9 mouse cellular contexts compared by ENCODE assay signal in genomic region chr6:82917778-82918129, GRCm38 (mm10). TPM values are rescaled to one million over a fixed set of nuclear protein-coding genes. Genes with fewer than 3 reads are reported as not detected.
DNase-seq lines count a peak whose midpoint lies in the region; ATAC-seq and TF ChIP-seq lines count a peak whose summit lies in the region.
"Had no signal": no experiment of that assay in that cellular context is flagged by ENCODE, and none has a peak within 500 bp of the region (broad histone marks: within the 10 kb centered on the region; RNA-seq: fewer than 3 reads in every experiment).

No protein-coding gene starts in this region.

- no peak for TF ChIP-seq EP300 in lung, postnatal 0 days (IDR thresholded peaks at IDR 0.05)

- no peaks in the 10 kb centered on the region for H3K4me1 ChIP-seq in kidney, postnatal 0 days (replicated peaks; ENCODE audit: insufficient read depth, low read length)
- H3K4me1 ChIP-seq in lung, postnatal 0 days (ENCODE audit: insufficient read depth, low read depth, low read length), result no peaks in the 10 kb centered on the region
- H3K4me1 ChIP-seq: liver, embryonic 15.5 days had no signal

- H3K27ac ChIP-seq in kidney, postnatal 0 days, result no peak overlapping the region
- H3K27ac ChIP-seq in lung, postnatal 0 days (ENCODE audit: low read length), result no peak overlapping the region
- H3K27ac ChIP-seq: liver, embryonic 15.5 days had no signal

- WGBS in kidney, postnatal 0 days, result 20% methylated on average over 8 of the region's 8 CpGs
- WGBS in lung, postnatal 0 days, result 17% methylated on average over 8 of the region's 8 CpGs

- H3K4me2 ChIP-seq in kidney, postnatal 0 days (ENCODE audit: low read length), result no peak overlapping the region
- no peak overlapping the region for H3K4me2 ChIP-seq in lung, postnatal 0 days (replicated peaks; ENCODE audit: low read depth, low read length)
- H3K4me2 ChIP-seq: liver, embryonic 15.5 days had no signal

- H3K4me3 ChIP-seq in kidney, postnatal 0 days (replicated peaks; ENCODE audit: low read depth, low read length), result no peak overlapping the region
- H3K4me3 ChIP-seq in lung, postnatal 0 days (ENCODE audit: low read depth, low read length), result no peak overlapping the region
- H3K4me3 ChIP-seq: liver, embryonic 15.5 days had no signal

- H3K9ac ChIP-seq in kidney, postnatal 0 days (ENCODE audit: low read depth, low read length), result no peak overlapping the region
- no peak overlapping the region for H3K9ac ChIP-seq in lung, postnatal 0 days (replicated peaks; ENCODE audit: low read depth)
- H3K9ac ChIP-seq: liver, embryonic 15.5 days had no signal

- peak; percentile 85 for TF ChIP-seq CTCF in kidney, postnatal 0 days (IDR thresholded peaks at IDR 0.05; ENCODE audit: low read depth)
- peak; percentile 84 for TF ChIP-seq CTCF in lung, postnatal 0 days (IDR thresholded peaks at IDR 0.05)

- peak; percentile 60 for DNase-seq in layer of hippocampus, adult 11-12 months (ENCODE audit: low spot score)
- no peak for DNase-seq in layer of hippocampus, adult 9-11 months
- peak; percentile 71 for DNase-seq in adrenal gland, postnatal 10 days
- DNase-seq in frontal cortex, postnatal 36 days (ENCODE audit: low spot score in 2 of 2), result peak; percentile 45 to 57
- DNase-seq in kidney, postnatal 0 days (ENCODE audit: low spot score), result peak; percentile 65
- DNase-seq in lung, postnatal 0 days (ENCODE audit: low spot score), result peak; percentile 46
- peak; percentile 57 for DNase-seq in retina, postnatal 1 day
- no peak for DNase-seq in cerebellum, postnatal 10 days

- H3K36me3 ChIP-seq in kidney, postnatal 0 days (ENCODE audit: insufficient read depth, low read length), result no peaks in the 10 kb centered on the region
- H3K36me3 ChIP-seq in lung, postnatal 0 days (ENCODE audit: insufficient read depth, low read length), result no peaks in the 10 kb centered on the region
- H3K36me3 ChIP-seq: liver, embryonic 15.5 days had no signal

- peak; percentile 59; the same call in 1 of the 2 replicates for ATAC-seq in kidney, postnatal 0 days (replicated peaks; ENCODE audit: low FRiP score, low read depth)
- ATAC-seq in lung, postnatal 0 days, result peak; percentile 46; the same call in 1 of the 2 replicates

- H3K27me3 ChIP-seq in kidney, postnatal 0 days (ENCODE audit: insufficient read depth, low read length), result no peaks in the 10 kb centered on the region
- H3K27me3 ChIP-seq in lung, postnatal 0 days (replicated peaks; ENCODE audit: insufficient read depth, low read length), result no peaks in the 10 kb centered on the region

- no peaks in the 10 kb centered on the region for H3K9me3 ChIP-seq in kidney, postnatal 0 days (replicated peaks; ENCODE audit: low read length)
- no peaks in the 10 kb centered on the region for H3K9me3 ChIP-seq in lung, postnatal 0 days (ENCODE audit: low read length)
- H3K9me3 ChIP-seq: liver, embryonic 15.5 days had no signal

RNA-seq across cellular contexts. Expression of gene Sema4f, which starts 21.8 kb away (rescaled TPM):
- 1 to 10 TPM; 1.0 to 2.8 TPM for total RNA-seq in adrenal gland, postnatal 10 days (2021)
- 0.41 and 0.50 TPM in 2 replicates for polyA plus RNA-seq in kidney, postnatal 0 days (2015; fragmentation: Nextera tagmentation; extraction: Ambion mirVana)
- polyA plus RNA-seq in lung, postnatal 0 days (2015; fragmentation: Nextera tagmentation; extraction: Ambion mirVana), result 8.8 and 14.3 TPM in 2 replicates

RNA-seq across cellular contexts. Expression of gene M1ap, which starts 28.9 kb away (rescaled TPM):
- total RNA-seq in adrenal gland, postnatal 10 days (2021), result under 1 TPM; 0.36 to 0.39 TPM
- 0.32 and 0.34 TPM in 2 replicates for polyA plus RNA-seq in kidney, postnatal 0 days (2015; fragmentation: Nextera tagmentation; extraction: Ambion mirVana)
- polyA plus RNA-seq in lung, postnatal 0 days (2015; fragmentation: Nextera tagmentation; extraction: Ambion mirVana), result 1.8 and 2.5 TPM in 2 replicates

Comparison
In these comparisons a context has a peak if more than half of its experiments do, and no peak if none do; other contexts are left out.
1. DNase-seq: peak in layer of hippocampus, adult 11-12 months (single experiment), adrenal gland, postnatal 10 days (single experiment), frontal cortex, postnatal 36 days (2 of 2), kidney, postnatal 0 days (single experiment), lung, postnatal 0 days (single experiment) and retina, postnatal 1 day (single experiment); none in layer of hippocampus, adult 9-11 months (single experiment) and cerebellum, postnatal 10 days (0 of 2).